Mouse (Mus musculus): ENCODE data around the gene Cacng1. TPM values are rescaled to one million over a fixed set of nuclear protein-coding genes. Genes with fewer than 3 reads are reported as not detected.

Cacng1 gene
- polyA plus RNA-seq, 1 experiment from 2014 or later = 3.1 TPM

Other genes with a start within 250 kb of the Cacng1 start
- gene Pitpnc1, start 245.8 kb downstream of the Cacng1 start, polyA plus RNA-seq (2016; fragmentation: Nextera tagmentation; extraction: Ambion mirVana) = 31.9 and 34.9 TPM in 2 replicates
- gene Psmd12, start 237.0 kb downstream of the Cacng1 start, polyA plus RNA-seq (2016; fragmentation: Nextera tagmentation; extraction: Ambion mirVana) = 186 and 196 TPM in 2 replicates
- gene Helz, start 168.6 kb downstream of the Cacng1 start, polyA plus RNA-seq (2016; fragmentation: Nextera tagmentation; extraction: Ambion mirVana) = 19.1 and 22.4 TPM in 2 replicates
- gene Cacng4, start 78.0 kb upstream of the Cacng1 start, polyA plus RNA-seq (2016; fragmentation: Nextera tagmentation; extraction: Ambion mirVana) = 3.8 and 5.2 TPM in 2 replicates
- 0.13 and 0.36 TPM in 2 replicates for gene Cacng5, start 198.5 kb upstream of the Cacng1 start, polyA plus RNA-seq (2016; fragmentation: Nextera tagmentation; extraction: Ambion mirVana)

Measured in limb, embryonic 12.5 days (tissue).